Comparison of ENCODE assay signal across 38 mouse cellular contexts in the genomic region with DNA sequence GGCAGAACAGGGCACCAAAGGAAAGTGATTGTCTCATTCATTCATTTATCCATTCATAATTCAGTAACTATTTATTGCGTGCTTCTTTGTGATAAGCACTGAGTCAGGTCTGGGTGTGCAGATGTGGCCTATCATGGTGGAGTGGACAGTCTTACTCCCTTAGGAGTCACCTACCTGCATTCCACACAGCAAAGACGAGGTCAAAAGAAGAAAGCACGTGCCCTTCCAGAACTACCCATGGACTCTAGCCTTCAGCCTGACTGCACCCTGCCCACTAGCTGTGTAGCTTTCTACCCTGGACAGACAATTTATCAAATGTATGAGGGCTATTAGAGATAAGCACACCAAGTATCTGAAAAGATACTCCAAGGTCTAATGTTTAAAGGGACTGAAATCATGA. TPM values are rescaled to one million over a fixed set of nuclear protein-coding genes. Genes with fewer than 3 reads are reported as not detected.
"Had no signal": no experiment of that assay in that cellular context is flagged by ENCODE, and none has a peak within 500 bp of the region (broad histone marks: within the 10 kb centered on the region; RNA-seq: fewer than 3 reads in every experiment).

No protein-coding gene starts in this region.

- H3K27ac ChIP-seq: limb, embryonic 10.5 days; limb, embryonic 12.5 days; limb, embryonic 13.5 days; limb, embryonic 15.5 days; liver, embryonic 12.5 days; liver, embryonic 13.5 days; liver, embryonic 14.5 days; liver, embryonic 15.5 days; lung, embryonic 15.5 days; macrophage; midbrain, embryonic 10.5 days; midbrain, embryonic 12.5 days; midbrain, embryonic 13.5 days; midbrain, embryonic 15.5 days had no signal

- H3K4me3 ChIP-seq: limb, embryonic 10.5 days; limb, embryonic 12.5 days; limb, embryonic 13.5 days; limb, embryonic 15.5 days; liver, embryonic 12.5 days; liver, embryonic 13.5 days; liver, embryonic 15.5 days; lung, embryonic 15.5 days; megakaryocyte, embryonic 14.5 days; midbrain, embryonic 10.5 days; midbrain, embryonic 12.5 days; midbrain, embryonic 13.5 days; midbrain, embryonic 15.5 days; myocyte had no signal

- H3K9me3 ChIP-seq: limb, embryonic 10.5 days; limb, embryonic 12.5 days; limb, embryonic 13.5 days; limb, embryonic 15.5 days; liver, embryonic 12.5 days; liver, embryonic 13.5 days; liver, embryonic 15.5 days; lung, embryonic 15.5 days; megakaryocyte, embryonic 14.5 days; midbrain, embryonic 10.5 days; midbrain, embryonic 12.5 days; midbrain, embryonic 13.5 days; midbrain, embryonic 15.5 days had no signal

- H3K27me3 ChIP-seq: liver, embryonic 12.5 days; liver, embryonic 13.5 days; liver, embryonic 15.5 days; lung, embryonic 15.5 days; midbrain, embryonic 12.5 days; midbrain, embryonic 13.5 days; midbrain, embryonic 15.5 days had no signal

- DNase-seq: left cerebral cortex, postnatal 4 days; liver; liver, embryonic 13.5 days; liver, postnatal 0 days; lung, adult 18-20 months; lung, adult 2 months; lung, embryonic 14.5 days; lung, postnatal 10 days; lung, postnatal 14 days; lung, postnatal 36 days; lung, postnatal 4 days; midbrain, embryonic 14.5 days had no signal

- ATAC-seq: liver, embryonic 12.5 days; liver, postnatal 0 days; lung, postnatal 0 days; midbrain, embryonic 13.5 days; midbrain, embryonic 15.5 days; midbrain, embryonic 16.5 days had no signal

- H3K9ac ChIP-seq: limb, embryonic 12.5 days; limb, embryonic 13.5 days; limb, embryonic 15.5 days; liver, embryonic 12.5 days; liver, embryonic 13.5 days; liver, embryonic 14.5 days; liver, embryonic 15.5 days; liver, postnatal 0 days; lung, embryonic 14.5 days; lung, embryonic 15.5 days; midbrain, embryonic 12.5 days; midbrain, embryonic 13.5 days; midbrain, embryonic 15.5 days had no signal

- H3K4me1 ChIP-seq: limb, embryonic 10.5 days; limb, embryonic 12.5 days; limb, embryonic 13.5 days; limb, embryonic 15.5 days; liver, embryonic 12.5 days; liver, embryonic 13.5 days; liver, embryonic 15.5 days; lung, embryonic 15.5 days; megakaryocyte, embryonic 14.5 days; midbrain, embryonic 10.5 days; midbrain, embryonic 12.5 days; midbrain, embryonic 13.5 days; midbrain, embryonic 15.5 days had no signal

- H3K36me3 ChIP-seq: limb, embryonic 10.5 days; limb, embryonic 12.5 days; limb, embryonic 13.5 days; limb, embryonic 15.5 days; liver, embryonic 12.5 days; liver, embryonic 13.5 days; liver, embryonic 15.5 days; lung, embryonic 15.5 days; midbrain, embryonic 10.5 days; midbrain, embryonic 12.5 days; midbrain, embryonic 13.5 days; midbrain, embryonic 15.5 days had no signal

- H3K4me2 ChIP-seq: limb, embryonic 12.5 days; limb, embryonic 13.5 days; limb, embryonic 15.5 days; liver, embryonic 11.5 days; liver, embryonic 12.5 days; liver, embryonic 13.5 days; liver, embryonic 15.5 days; lung, embryonic 14.5 days; lung, embryonic 15.5 days; midbrain, embryonic 11.5 days; midbrain, embryonic 12.5 days; midbrain, embryonic 13.5 days; midbrain, embryonic 15.5 days had no signal

RNA-seq across cellular contexts. Expression of a gene that starts 10.8 kb away (rescaled TPM):
- polyA plus RNA-seq: limb, embryonic 10.5 days; limb, embryonic 11.5 days; limb, embryonic 12.5 days; limb, embryonic 13.5 days; limb, embryonic 14.5 days; limb, embryonic 15.5 days; liver, adult 2 months; liver, embryonic 11.5 days; liver, embryonic 12.5 days; liver, embryonic 13.5 days; liver, embryonic 14.5 days; liver, embryonic 15.5 days; liver, embryonic 16.5 days; liver, postnatal 0 days; lung, embryonic 14.5 days; lung, embryonic 15.5 days; lung, embryonic 16.5 days; lung, postnatal 0 days; macrophage; midbrain, embryonic 10.5 days; midbrain, embryonic 11.5 days; midbrain, embryonic 12.5 days; midbrain, embryonic 13.5 days; midbrain, embryonic 14.5 days; midbrain, embryonic 15.5 days; midbrain, postnatal 0 days; myocyte; neural tube, embryonic 11.5 days had no signal

RNA-seq across cellular contexts. Expression of a gene that starts 54.1 kb away (rescaled TPM):
- polyA plus RNA-seq: limb, embryonic 12.5 days; limb, embryonic 13.5 days; limb, embryonic 15.5 days; liver, adult 2 months; liver, embryonic 11.5 days; liver, embryonic 13.5 days; liver, embryonic 14.5 days; liver, embryonic 15.5 days; liver, embryonic 16.5 days; liver, postnatal 0 days; lung, embryonic 14.5 days; macrophage had no signal
